Comparison of ENCODE assay signal across 9 mouse cellular contexts in genomic region chr1:193513929-193514710, GRCm38 (mm10).
DNase-seq lines count a peak whose midpoint lies in the region; ATAC-seq and TF ChIP-seq lines count a peak whose summit lies in the region.
"Had no signal": no experiment of that assay in that cellular context is flagged by ENCODE, and none has a peak within 500 bp of the region (broad histone marks: within the 10 kb centered on the region; RNA-seq: fewer than 3 reads in every experiment).

No protein-coding gene starts in this region.

- no peak overlapping the region for H3K4me2 ChIP-seq in hindbrain, postnatal 0 days (ENCODE audit: low read depth, low read length)

- peaks cover 9% of the 10 kb centered on the region for H3K4me1 ChIP-seq in ES-Bruce4 (ENCODE audit: control insufficient read depth, insufficient read depth, low read length)
- H3K4me1 ChIP-seq in hindbrain, postnatal 0 days (ENCODE audit: insufficient read depth, low read length): no peaks in the 10 kb centered on the region

- peak overlapping the region; percentile 30; the same call in 1 of the 2 replicates for H3K27ac ChIP-seq in ES-Bruce4 (ENCODE audit: insufficient read depth, low read length)
- H3K27ac ChIP-seq in hindbrain, postnatal 0 days: no peak overlapping the region

- TF ChIP-seq EP300 in ES-Bruce4 (IDR thresholded peaks at IDR 0.05; ENCODE audit: insufficient read depth, low read depth, low read length): 0 out of 2 replicates have a peak, but pooled peaks have one; percentile 11

- no peak for TF ChIP-seq POLR2A in ES-Bruce4 (IDR thresholded peaks at IDR 0.05; ENCODE audit: insufficient read depth, low read length)

- no peak for TF ChIP-seq CTCF in ES-Bruce4 (IDR thresholded peaks at IDR 0.05; ENCODE audit: low read depth, low read length)
- TF ChIP-seq CTCF in hindbrain, postnatal 0 days (IDR thresholded peaks at IDR 0.05; ENCODE audit: low read depth): no peak

- DNase-seq in gastrocnemius, postnatal 10 days: peak; percentile 8
- no peak for DNase-seq in gastrocnemius, postnatal 4 days (ENCODE audit: low spot score in 2 of 2)
- no peak for DNase-seq in hindbrain, postnatal 0 days (ENCODE audit: low spot score)
- DNase-seq in lung, postnatal 36 days: peak; percentile 45
- no peak for DNase-seq in ovary, postnatal 10 days (ENCODE audit: low spot score)
- no peak for DNase-seq in frontal cortex, adult 2 months (ENCODE audit: extremely low spot score in 1 of 2, low spot score in 1 of 2)
- no peak for DNase-seq in ovary, postnatal 36 days (ENCODE audit: low spot score)

- H3K36me3 ChIP-seq in ES-Bruce4 (ENCODE audit: control insufficient read depth, insufficient read depth, low read length, poor library complexity, severe bottlenecking): no peaks in the 10 kb centered on the region
- H3K36me3 ChIP-seq in hindbrain, postnatal 0 days (ENCODE audit: insufficient read depth, low read length): no peaks in the 10 kb centered on the region

- H3K9me3 ChIP-seq in ES-Bruce4 (replicated peaks; ENCODE audit: control insufficient read depth, insufficient read depth, low read length, poor library complexity, severe bottlenecking): no peaks in the 10 kb centered on the region
- no peaks in the 10 kb centered on the region for H3K9me3 ChIP-seq in hindbrain, postnatal 0 days (ENCODE audit: low read length)

- H3K27me3 ChIP-seq in ES-Bruce4 (ENCODE audit: control insufficient read depth, insufficient read depth, low read length, poor library complexity, severe bottlenecking): no peaks in the 10 kb centered on the region
- H3K27me3 ChIP-seq in hindbrain, postnatal 0 days (ENCODE audit: insufficient read depth, low read length): no peaks in the 10 kb centered on the region

- ATAC-seq in hindbrain, postnatal 0 days: peak; percentile 81

- no peak overlapping the region for H3K9ac ChIP-seq in ES-Bruce4 (ENCODE audit: low read depth, poor library complexity, severe bottlenecking)
- H3K9ac ChIP-seq in hindbrain, postnatal 0 days (replicated peaks; ENCODE audit: low read length): no peak overlapping the region

- 48% methylated on average over 9 of the region's 9 CpGs for WGBS in hindbrain, postnatal 0 days

- no peak overlapping the region for H3K4me3 ChIP-seq in ES-Bruce4 (ENCODE audit: low read depth, low read length)
- H3K4me3 ChIP-seq in hindbrain, postnatal 0 days (ENCODE audit: low read length): no peak overlapping the region
- H3K4me3 ChIP-seq: erythroblast, embryonic 14.5 days had no signal

Comparison
In these comparisons a context has a peak if more than half of its experiments do, and no peak if none do; other contexts are left out.
1. DNase-seq: peak in gastrocnemius, postnatal 10 days (single experiment) and lung, postnatal 36 days (single experiment); none in gastrocnemius, postnatal 4 days (0 of 2), hindbrain, postnatal 0 days (single experiment), ovary, postnatal 10 days (single experiment), frontal cortex, adult 2 months (0 of 2) and ovary, postnatal 36 days (single experiment).